Mouse (Mus musculus): ENCODE data around the gene Ttll3.
A peak's percentile ranks its signal among the peaks of the same experiment; 100 is the strongest.

Gene Ttll3

DNA sequence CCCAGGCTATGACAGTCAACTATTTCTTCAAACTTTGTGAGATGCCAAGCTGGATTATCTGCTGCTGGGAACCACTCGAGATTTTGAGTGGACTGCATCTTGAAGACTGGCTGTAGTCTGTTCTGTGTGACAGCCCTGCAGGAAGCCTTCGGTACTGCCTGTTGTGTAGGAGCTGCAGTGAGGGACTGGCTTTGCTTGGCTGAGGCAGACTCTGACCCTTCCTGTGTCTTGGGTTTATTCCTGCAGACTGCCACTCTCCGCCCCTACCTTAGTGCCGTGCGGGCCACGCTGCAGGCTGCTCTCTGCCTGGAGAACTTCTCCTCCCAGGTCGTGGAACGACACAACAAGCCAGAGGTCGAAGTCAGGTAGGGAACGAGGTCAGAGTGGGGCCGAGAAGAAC lies 8.6 kb upstream of the Ttll3 start:
- DNase-seq, result no peak

- no peak for DNase-seq
Measured at GRCm38 (mm10) chr6:113384351-113384927, 4.6 kb upstream of the Ttll3 start.

DNA sequence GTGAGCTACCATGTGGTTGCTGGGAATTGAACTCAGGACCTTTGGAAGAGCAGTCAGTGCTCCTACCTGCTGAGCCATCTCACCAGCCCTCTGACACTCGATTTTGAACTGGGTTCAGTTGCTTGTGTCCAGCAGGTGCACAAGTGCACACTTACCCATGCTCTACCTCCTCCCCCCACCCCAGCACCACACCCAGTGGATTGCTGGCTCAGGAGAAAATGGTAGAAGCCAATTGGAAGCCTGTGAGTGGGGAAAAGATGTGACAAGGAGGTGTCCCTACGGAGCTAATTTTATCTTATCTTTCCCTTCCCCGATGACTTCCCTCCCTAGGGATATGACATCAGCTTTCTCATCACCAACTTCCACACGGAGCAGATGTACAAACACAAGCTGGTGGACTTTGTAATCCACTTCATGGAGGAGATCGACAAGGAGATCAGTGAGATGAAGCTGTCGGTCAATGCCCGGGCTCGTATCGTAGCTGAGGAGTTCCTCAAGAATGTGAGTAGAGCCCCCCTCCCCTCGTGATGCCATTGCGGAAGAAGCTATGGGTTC lies 3.8 kb upstream of the Ttll3 start:
- no peak for DNase-seq

DNA sequence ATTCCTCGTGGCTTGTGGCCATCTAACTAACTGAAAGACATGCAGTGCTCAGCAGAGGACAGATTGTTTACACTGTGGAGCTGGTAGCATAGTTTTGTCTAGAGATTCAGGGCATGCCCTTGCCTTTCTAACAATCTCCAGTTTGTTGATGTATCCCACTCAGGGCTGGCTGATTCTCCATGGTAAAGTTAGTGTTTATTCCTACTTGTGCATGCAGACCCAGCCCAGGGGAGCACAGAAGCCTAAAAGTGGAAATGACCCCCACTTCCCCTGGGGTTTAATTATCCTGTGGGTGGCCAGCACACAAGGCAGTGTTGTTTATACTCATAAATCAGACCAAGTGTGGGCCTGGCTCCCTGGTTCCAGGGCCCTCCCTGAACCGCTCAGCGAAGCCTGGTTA lies 3.0 kb upstream of the Ttll3 start:
- DNase-seq, result no peak

GRCm38 (mm10) chr6:113390715-113391114 lies 1.7 kb downstream of the Ttll3 start:
- DNase-seq, result no peak

DNA sequence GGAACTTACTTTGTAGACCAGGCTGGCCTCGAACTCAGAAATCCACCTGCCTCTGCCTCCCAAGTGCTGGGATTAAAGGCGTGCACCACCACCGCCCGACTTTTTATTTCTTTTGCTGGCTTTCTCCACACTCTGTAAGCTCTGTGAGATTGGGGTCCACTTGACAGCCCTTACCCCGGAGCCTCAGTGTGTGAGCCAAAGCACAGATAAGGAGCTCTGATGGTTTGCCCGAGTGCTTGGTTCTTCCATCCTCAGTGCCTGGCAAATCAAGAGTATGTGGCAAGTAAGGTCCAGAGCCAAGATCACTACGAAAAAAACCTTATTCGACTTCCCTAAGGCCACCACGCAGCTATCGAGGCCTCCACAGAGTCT lies 2.9 kb downstream of the Ttll3 start:
- no peak for DNase-seq

DNA sequence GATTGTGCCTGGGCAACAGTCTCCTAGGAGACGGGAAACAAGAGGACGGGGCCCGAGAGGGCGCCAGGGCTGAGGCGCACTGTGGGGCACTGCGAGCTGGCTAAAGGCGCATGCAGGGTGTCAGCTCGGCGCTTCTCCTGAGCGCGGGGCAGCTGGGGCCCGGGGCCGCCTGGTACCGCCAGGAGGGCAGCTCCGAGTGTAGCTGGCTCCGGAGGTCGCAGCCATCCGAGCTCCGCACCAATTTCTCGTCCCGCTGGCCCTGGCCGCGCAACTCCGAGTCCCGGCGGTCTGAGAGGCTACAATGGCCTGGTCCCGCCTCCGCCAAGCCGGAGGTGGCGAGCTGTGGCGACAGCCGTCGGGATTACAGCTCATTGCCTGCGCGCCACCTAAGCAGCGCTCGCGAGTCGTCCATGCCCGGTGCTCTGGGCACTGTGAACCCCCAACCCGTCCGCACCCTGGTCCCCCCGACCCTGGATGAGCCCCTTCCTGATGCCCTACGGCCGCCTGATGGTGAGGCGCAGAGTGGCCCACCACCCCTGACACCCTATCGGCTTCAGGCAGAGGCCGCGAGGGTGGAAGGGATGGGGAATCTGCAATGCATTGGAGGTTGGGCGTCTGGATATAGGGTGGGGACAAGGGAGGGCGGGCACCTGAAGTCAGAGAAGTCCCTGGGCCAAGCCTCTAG lies 3.5 kb downstream of the Ttll3 start:
- peak in 1 of 2 experiments; percentile 13 for DNase-seq

DNA sequence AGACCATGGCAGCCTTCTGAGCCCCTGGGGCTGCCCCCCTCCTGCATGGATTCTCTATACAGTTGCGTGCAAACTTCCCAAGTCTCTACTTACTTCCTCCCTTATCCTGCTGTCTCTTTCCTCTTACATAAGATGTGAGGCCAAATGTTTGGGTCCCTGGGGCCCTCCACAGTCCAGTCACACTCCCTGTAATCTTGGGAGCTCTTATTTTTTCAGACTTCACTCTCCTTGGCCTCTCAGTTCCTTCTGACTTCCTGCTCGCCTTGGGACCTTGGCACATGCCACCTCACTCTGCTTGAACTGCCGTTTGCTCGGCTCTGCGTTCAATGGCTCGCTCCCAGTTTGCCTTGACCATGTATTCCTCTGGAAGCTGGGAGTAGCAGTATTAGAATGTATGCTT lies 4.9 kb downstream of the Ttll3 start:
- DNase-seq, result no peak

- no peak for DNase-seq
Measured at GRCm38 (mm10) chr6:113394811-113395210, 5.8 kb downstream of the Ttll3 start.

DNA sequence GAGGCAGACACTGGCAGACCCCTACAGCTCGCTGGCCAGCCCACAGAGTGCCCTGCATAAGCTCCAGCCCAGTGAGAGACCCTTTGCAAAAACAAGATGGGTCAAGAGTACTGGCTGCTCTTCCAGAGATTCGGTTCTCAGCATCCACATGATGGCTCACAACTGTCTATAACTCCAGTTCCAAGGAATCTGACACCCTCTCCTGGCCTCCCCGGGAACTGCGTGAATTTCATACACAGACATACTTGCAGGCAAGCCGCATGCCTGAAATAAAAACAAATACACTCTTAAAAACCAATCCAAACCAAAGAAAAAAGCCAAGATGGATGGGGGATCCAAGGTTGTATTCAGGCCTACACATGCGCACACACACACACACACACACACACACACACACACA lies 6.4 kb downstream of the Ttll3 start:
- DNase-seq, result no peak

DNA sequence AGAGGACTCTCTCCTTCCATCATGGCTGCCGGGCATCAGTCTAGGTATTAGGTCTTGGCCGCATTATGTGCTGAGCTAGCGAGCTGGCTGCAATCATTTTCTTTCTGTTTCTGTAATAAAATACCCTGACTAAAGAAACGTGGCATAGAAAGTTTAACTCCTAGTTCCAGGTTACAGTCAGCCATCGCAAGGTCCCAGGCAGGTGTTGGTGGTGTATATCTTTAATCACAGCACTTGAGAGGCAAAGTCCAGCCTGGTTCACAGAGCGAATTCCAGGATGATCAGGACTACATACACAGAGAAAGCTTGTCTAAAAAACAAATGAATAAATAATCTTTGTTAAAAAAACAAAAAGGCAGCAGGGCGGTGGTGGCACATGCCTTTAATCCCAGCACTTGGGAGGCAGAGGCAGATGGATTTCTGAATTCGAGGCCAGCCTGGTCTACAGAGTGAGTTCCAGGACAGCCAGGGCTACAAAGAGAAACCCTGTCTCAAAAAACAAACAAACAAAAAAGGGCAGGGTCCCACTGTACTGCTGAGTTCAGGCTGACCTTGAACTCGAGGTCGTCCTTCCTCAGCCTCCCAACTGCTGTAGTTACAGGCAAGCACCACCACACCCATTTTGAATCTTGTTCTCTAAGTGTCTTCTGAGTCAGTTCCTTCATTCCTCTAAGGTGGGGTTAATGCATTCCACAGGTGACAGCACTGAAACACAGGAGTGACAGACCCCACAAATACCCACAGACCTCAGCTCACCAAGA lies 7.4 kb downstream of the Ttll3 start:
- DNase-seq, result no peak

DNA sequence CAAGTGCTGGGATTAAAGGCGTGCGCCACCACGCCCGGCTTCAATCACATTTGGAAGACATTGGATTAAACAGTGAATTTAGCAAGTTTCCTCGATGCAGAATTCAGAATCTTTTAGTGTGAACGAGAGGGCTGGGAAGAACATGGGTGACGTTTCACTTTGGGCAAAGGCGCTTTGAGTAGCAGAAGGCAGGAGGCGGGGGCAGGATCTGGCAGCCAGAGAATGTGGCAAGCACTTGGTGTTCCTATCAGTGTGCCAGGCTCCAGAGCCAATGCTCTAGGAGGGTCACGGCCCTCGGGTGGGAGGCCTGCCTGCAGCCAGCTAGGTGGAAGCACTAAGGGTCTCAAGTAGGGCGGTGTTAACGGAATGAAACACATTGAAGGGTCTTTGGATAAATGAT lies 13.0 kb downstream of the Ttll3 start:
- no peak for DNase-seq

- no peak for DNase-seq
Measured at GRCm38 (mm10) chr6:113404649-113405448, 15.8 kb downstream of the Ttll3 start.

- no peak for DNase-seq
Measured at GRCm38 (mm10) chr6:113405483-113405882, 16.4 kb downstream of the Ttll3 start.

- DNase-seq, result no peak
Measured at GRCm38 (mm10) chr6:113406683-113407082, 17.6 kb downstream of the Ttll3 start.

GRCm38 (mm10) chr6:113410001-113410400 lies 20.9 kb downstream of the Ttll3 start:
- DNase-seq, result no peak

DNA sequence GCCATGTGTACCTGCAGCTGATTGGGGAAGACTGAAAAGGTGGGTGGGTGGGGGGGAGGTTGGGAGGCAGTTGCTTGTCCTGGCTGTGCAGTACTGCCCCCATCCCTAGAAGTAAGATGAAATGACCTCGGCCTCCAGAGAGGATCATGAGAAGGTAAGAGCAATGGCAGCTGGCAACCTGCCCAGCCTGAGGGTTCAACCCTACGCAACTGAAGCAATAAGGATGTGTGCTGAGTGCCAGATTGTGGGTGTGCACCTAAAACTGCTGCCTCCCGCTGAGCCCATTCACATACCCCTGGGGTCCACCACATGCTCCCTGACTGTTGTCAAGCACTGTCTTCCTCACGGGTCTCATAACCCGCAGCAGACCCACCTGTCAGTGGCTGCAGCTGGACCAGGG lies 27.4 kb downstream of the Ttll3 start:
- no peak for DNase-seq

DNA sequence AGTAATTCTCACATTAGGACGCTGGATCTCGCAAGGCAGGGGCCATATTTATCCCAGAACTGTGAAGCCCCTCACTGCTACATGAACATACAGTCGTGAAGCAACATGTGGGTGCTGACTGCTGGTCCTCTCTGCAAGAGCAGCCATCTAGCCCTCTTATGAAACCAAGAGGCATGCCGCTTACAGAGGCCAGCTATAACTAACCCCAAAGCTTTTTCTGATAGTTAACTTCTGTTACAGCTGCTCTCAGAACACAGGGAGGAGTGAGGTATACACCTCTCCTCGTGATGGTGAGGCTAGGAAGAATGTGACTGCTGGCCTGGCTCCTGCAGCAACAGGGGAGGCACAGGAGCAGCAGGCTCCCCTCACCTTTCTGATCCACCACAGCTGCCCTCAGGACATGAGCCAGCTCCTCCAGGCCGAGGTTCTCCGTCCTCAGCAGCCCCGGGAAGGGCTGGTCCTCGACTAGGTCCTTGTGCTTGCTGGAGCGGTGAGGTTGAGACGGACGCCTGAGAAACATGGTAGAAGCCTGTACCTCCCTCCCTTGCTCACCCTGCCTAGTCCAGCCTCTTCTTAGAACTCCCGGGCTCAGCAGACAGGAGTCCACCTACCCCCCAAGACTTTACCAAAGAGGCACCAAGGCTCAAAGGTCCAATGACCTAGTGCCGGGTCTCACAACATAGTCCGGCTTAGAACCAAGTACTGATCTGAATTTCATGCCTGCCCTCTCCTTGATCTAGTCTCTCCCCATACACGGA lies 29.6 kb downstream of the Ttll3 start:
- no peak for DNase-seq

DNA sequence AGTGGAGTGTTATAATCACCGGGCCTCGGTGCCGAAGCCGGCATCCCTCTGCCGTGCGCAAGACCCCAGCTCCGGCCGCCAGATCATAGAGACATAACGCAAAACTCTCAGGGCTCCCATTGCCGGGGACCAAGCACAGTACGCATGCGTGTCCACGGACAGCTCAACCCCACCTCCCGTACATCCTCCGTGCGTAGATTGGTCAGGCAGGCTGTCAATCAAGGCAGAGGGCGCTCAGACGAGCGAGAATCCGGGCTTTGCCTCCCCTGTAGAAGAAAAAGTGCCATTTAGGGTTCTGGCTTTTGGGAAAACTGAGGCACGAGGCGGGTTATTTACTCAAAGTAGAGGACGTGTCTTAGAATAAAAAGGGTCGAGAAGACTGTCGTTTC lies 30.1 kb downstream of the Ttll3 start, which contains the start of gene Rpusd3:
Gene Rpusd3, minus strand, starts transcription at position 142 of the 389 bp plus-strand sequence.
- peak; percentile 96 to 99 for DNase-seq

- DNase-seq, result no peak
Measured at GRCm38 (mm10) chr6:113423000-113423399, 33.9 kb downstream of the Ttll3 start.

DNA sequence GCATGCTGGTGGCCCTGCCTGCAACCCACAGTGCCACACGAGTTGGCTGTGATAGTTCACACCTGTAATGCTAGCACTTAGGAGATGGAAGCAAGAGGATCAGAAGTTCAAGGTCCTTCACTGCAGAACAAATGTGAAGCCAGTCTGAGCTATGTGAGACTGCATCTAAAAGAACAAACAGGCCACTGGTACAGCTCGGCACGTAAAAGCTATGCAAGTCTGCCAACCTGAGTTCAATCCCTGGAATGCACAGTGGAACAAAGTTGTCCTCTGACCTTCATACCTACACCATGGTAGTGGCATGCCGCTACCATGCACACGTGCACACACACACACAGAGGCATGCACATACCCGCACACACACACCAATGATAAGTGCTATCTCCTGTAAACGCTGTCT lies 35.1 kb downstream of the Ttll3 start:
- no peak for DNase-seq

- DNase-seq, result no peak
Measured at GRCm38 (mm10) chr6:113426696-113427095, 37.6 kb downstream of the Ttll3 start.

All from spleen, adult 18-20 months (tissue).